Mouse (Mus musculus): ENCODE measurements around the gene Tnfrsf11a.
"Not testable (repeated sequence)": the region's sequence is repeated elsewhere in the genome, so short reads cannot be mapped to it uniquely, and the experiment has no call there.

Gene Tnfrsf11a

GRCm38 (mm10) chr1:105786731-105787357 is 6.3 kb downstream of the Tnfrsf11a start:
- no peak for DNase-seq (ENCODE audit: low spot score)

- no peak for DNase-seq (ENCODE audit: low spot score)
These were observed 9.6 kb downstream of the Tnfrsf11a start for GRCm38 (mm10) chr1:105790103-105790502.

GRCm38 (mm10) chr1:105794670-105795069 is 14.2 kb downstream of the Tnfrsf11a start:
- no peak for DNase-seq (ENCODE audit: low spot score)

GRCm38 (mm10) chr1:105795705-105796104 is 15.2 kb downstream of the Tnfrsf11a start:
- DNase-seq (ENCODE audit: low spot score), result no peak

GRCm38 (mm10) chr1:105800570-105800969 is 20.1 kb downstream of the Tnfrsf11a start:
- DNase-seq (ENCODE audit: low spot score), result no peak

GRCm38 (mm10) chr1:105801252-105801651 is 20.7 kb downstream of the Tnfrsf11a start:
- DNase-seq (ENCODE audit: low spot score), result no peak

GRCm38 (mm10) chr1:105802941-105803340 is 22.4 kb downstream of the Tnfrsf11a start:
- no peak for DNase-seq (ENCODE audit: low spot score)

- DNase-seq (ENCODE audit: low spot score), result no peak
These were observed 23.8 kb downstream of the Tnfrsf11a start for GRCm38 (mm10) chr1:105804285-105804684.

- no peak for DNase-seq (ENCODE audit: low spot score)
These were observed 25.0 kb downstream of the Tnfrsf11a start for GRCm38 (mm10) chr1:105805565-105805964.

- no peak for DNase-seq (ENCODE audit: low spot score)
These were observed 26.7 kb downstream of the Tnfrsf11a start for GRCm38 (mm10) chr1:105807028-105807722.

GRCm38 (mm10) chr1:105812027-105812426 is 31.5 kb downstream of the Tnfrsf11a start:
- DNase-seq (ENCODE audit: low spot score), result not testable (repeated sequence)

- no peak for DNase-seq (ENCODE audit: low spot score)
These were observed 32.6 kb downstream of the Tnfrsf11a start for GRCm38 (mm10) chr1:105812960-105813708.

- DNase-seq (ENCODE audit: low spot score), result peak; percentile 6
These were observed 33.2 kb downstream of the Tnfrsf11a start for GRCm38 (mm10) chr1:105813709-105814061.

GRCm38 (mm10) chr1:105814402-105815270 is 34.1 kb downstream of the Tnfrsf11a start:
- peak; percentile 38 for DNase-seq (ENCODE audit: low spot score)

- DNase-seq (ENCODE audit: low spot score), result no peak
These were observed 34.8 kb downstream of the Tnfrsf11a start for GRCm38 (mm10) chr1:105815310-105815709.

GRCm38 (mm10) chr1:105815736-105816135 is 35.2 kb downstream of the Tnfrsf11a start:
- DNase-seq (ENCODE audit: low spot score), result no peak

- no peak for DNase-seq (ENCODE audit: low spot score)
These were observed 38.5 kb downstream of the Tnfrsf11a start for GRCm38 (mm10) chr1:105819031-105819430.

GRCm38 (mm10) chr1:105819740-105820139 is 39.2 kb downstream of the Tnfrsf11a start:
- DNase-seq (ENCODE audit: low spot score), result no peak

GRCm38 (mm10) chr1:105824356-105824755 is 43.8 kb downstream of the Tnfrsf11a start:
- DNase-seq (ENCODE audit: low spot score), result no peak

GRCm38 (mm10) chr1:105824980-105825379 is 44.5 kb downstream of the Tnfrsf11a start:
- DNase-seq (ENCODE audit: low spot score), result no peak

- DNase-seq (ENCODE audit: low spot score), result no peak
These were observed 46.9 kb downstream of the Tnfrsf11a start for GRCm38 (mm10) chr1:105827374-105827773.

GRCm38 (mm10) chr1:105827786-105828345 is 47.3 kb downstream of the Tnfrsf11a start:
- no peak for DNase-seq (ENCODE audit: low spot score)
